Mouse (Mus musculus) bone marrow, adult 2 months (tissue): Measurements from ENCODE around the gene Kif5c.

Experiments
- CTCF ChIP-seq: fragments of 200-500 bp; IDR thresholded peaks from 2 replicates; pipeline ENCODE4 v1.5.1; 2011; ENCODE audit warnings: low read length, control low read depth; ENCODE audit not compliant: control insufficient read depth, insufficient read depth
- POLR2A ChIP-seq: fragments of 200-500 bp; IDR thresholded peaks from 2 replicates; pipeline ENCODE4 v1.6.1; 2011; ENCODE audit warnings: low read depth, mild to moderate bottlenecking, control low read depth, low read length, borderline replicate concordance; ENCODE audit not compliant: control insufficient read depth

GRCm38 (mm10) chr2:49776407-49776806 is 157.3 kb downstream of the Kif5c start:
- no peak for TF ChIP-seq CTCF
- TF ChIP-seq POLR2A = no peak
